Mouse (Mus musculus): ENCODE measurements around the gene Tubg1.

The Tubg1 gene

DNA sequence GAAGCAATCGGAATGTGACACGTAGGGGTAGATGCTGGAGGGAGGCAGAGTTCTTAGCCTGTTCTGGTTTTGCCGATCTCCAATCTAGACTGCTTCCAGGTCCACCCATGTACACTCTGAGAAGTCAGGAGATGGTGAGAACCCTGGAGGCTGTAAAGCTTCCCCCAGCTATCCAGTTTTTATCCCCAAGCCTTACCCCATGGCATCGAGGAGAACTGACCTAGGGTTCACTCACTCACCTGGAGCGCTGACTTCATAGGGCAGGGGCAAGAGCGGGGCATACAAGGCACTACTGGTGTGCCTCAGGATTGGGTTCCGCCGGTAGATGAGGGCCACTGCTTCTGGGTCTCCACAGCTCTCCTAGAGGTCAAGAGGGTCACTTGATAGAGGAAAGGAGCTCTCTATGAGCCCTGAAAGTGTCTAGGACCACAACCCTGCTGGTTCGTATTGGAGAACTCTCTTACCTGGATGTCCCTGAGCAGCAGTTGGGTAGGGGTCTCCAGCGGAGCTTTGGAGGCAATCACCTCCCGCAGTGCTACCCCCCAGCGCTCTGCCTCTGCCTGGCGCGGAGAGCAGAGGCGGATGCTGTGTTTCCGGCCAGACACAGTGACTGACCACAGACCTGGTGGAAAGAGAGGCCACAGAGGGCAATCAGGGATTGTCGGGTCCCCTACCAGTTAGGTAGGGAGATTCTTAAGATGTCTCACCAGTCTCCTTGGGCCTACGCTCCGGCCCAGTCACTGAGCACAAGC is 47.6 kb downstream of the Tubg1 start:
- peak in 1 of 2 experiments; percentile 30 for DNase-seq

DNA sequence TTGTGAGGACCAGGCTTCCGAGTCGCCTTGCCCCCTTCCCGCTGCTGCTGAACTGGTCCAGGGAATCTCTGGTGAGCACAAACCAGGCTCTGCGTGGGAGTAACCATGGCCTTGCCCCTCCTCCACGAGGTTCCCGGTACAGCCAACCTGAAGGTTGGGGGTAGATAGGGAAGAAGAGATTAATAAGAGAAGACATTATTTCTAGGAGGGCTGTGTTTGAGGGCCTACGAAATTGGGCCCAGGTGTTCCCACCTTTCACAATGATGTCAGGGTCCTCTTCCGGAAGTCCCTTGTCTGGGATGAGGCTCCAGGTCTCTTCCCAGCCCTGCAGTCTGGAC is 48.2 kb downstream of the Tubg1 start:
- DNase-seq: peak in 1 of 2 experiments; percentile 26

DNA sequence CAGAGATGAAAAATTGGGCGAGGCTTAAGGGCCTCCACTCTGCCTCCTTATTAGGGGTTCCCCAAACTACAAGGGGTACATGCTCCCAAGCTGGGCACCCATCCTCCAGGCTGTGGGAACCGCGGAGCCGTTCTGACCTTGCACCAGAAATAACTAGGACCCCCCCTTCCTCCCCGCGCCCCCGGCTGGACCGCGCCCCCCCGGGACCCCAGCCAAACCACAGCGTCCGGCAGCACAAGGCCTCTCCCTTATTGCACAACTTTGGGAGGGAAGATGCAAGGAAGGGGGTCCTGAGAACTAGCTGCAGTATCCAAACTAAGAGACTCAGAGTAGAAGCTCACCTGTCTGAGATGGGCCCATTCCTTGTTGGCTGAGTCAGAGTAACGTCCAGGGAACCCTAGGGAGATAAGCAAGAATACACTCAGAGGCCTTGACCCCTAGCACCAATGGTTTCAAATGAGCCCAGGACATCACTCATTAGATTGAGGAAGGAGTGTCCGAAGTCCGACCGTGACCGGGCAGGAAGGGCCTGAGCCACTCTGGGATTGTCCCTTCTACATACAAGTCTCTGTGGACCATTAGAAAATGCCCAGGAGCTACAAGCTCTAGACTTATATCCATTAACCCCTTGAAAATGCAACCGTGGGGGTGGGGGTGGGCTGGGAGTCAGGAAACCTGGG is 48.7 kb downstream of the Tubg1 start:
- DNase-seq: peak; percentile 20 to 56

DNA sequence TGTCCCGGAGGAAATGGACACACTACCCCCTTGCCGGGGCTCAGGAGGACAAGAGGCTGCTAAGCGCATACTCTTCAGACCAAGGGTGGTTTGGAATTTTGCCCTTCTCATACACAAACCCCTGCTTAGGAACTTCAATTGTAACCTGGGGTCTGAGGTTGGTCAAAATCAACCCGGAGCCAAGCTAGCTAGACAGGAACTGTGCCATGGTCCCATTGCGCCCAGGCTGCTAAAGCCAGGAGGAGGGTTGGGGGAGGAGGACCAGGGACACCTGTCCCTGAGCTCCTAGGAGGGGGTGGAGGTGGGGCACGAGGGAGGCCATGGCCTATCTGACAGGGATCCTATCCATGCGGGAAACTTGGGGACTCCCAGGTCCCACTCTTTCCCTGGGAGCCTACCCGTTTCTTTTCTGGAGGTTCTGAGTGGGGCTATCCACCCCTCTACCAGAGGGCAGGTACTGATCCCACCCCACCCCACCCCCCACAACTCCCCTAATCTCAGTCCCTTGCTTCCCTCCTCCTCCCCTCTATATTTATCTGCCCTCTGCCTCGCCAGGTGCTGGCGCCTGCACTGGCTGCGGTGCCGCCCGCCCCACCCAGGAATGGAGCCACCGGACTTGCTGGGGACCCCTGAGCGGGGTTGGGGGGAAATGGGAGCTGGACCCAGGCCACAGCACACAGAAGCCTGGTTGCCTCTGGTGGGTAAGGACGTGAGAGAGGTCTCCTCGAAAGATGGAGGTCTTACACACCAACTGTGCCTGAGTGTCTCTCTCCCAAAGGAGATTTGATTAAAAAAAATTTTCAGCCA is 49.8 kb downstream of the Tubg1 start:
- DNase-seq: peak; percentile 65 to 74

DNA sequence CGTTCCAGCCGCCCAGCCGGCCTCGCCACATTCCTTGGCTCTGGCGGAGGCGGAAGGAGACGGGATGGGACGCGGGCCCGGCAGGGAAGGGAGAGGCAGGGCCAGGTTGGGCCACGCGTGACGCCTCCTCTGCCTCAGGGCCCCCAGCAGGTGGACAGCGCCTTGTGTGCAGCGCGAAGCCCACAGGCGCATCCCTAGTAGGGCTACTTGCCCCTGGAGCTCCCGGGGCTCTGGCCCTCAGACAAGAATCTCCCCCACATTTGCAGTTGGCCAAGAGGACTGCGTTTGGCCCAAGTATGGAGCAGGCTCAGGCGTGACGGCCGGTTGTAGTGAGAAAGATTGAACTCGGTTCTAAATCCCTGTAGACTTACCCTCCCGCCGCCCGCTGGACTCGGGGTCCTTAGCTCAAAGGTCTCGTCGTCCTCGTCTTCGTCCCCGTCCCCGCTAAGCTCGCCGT is 50.6 kb downstream of the Tubg1 start, which contains the start of gene Cntnap1:
Gene Cntnap1 (plus strand): TSS at position 170 of the 457 bp plus-strand sequence.
- peak; percentile 77 to 82 for DNase-seq

DNA sequence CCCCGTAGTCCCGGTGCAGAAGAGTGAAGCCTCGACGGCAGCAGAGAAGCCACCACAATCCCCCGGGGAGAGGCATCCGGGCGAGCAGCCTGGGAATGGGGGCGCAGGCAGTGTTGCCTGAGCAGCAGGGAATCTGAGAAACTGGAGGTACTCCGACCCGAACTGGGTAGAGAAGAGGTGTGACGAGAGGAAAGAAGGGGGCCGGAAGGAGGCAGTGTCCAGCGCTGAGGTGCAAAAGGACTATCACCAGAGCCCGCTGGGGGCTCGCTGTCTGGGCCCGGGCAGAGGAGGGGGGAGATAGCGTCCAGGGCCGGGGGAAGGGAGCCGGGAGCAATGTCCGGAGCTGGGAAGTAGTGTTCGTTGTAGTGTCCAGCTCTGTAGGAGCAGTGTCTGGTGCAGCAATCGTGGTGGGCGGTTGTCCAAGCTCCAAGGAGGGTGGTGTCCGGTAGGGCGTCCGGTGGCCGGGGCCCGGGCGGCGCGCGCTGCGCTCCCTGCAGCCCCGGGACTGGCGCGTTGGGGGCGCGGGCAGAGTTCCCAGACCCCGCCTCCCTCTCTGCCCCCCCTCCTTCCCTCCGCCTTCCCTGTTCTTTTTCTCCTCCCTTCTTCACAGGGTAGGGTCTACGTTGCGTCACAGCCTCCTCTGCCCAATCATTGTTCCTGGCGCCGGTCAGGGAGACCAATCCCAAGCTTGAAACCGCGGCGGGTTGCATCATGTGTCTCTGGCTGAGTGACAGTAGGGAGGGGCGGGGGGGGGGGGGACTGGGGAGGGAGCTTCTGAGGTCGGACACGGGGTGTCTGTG is 51.3 kb downstream of the Tubg1 start, which contains the start of gene Plekhh3:
Gene Plekhh3 (minus strand): TSS at position 541 of the 800 bp plus-strand sequence.
- peak; percentile 94 to 96 for DNase-seq

DNA sequence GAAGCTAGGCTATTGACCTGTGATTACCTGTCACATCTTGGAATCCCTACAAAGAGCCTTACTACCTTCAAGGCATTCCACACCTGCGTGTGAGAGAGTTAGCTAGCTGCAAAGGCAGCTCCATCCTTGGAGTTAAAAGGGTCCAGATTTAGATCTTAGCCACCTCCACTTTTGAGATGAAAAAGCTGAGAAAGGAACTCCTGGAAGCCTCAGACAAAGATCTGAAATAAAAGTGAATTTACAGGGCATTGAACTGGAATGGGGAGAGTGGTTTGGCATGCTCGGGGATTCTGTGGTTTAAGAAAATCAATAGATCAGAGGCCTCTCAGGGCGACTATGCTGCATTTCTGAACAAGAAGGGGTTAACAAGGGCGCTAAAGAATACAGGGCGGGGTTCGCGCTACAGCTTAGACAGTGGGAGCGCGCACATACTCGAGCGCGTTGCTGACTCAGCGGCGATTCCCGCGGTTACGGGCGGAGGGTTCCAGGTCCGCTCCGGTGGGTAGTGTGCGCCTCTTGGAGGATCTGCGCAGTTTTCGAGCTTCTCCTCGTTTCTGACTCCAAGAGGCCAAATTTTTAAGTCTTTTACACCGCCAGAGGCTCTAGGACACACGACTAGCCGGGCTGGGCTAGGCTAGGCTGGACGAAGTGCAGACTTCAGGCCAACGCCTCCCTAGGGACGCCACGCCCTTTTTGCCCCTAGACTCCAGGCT is 52.1 kb downstream of the Tubg1 start:
- DNase-seq: peak; percentile 84 to 86

DNA sequence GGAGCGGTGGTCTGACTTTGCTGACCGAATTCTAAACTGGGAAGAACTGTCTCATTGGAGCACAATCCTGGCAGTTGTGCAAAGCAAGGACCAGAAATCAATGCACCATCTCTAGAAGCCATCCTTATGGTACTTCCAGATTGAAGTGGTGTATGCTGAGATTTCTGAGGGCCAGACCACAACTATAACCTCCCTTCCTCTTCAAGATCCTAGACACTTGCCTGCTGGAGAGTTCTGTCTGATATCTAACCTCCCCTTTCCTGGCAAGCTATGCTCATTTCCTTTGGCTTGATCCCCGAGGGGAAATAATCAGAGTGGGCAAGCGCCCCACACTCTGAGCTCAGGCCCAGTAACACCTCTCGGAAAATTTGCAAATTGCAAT is 52.7 kb downstream of the Tubg1 start:
- no peak for DNase-seq

DNA sequence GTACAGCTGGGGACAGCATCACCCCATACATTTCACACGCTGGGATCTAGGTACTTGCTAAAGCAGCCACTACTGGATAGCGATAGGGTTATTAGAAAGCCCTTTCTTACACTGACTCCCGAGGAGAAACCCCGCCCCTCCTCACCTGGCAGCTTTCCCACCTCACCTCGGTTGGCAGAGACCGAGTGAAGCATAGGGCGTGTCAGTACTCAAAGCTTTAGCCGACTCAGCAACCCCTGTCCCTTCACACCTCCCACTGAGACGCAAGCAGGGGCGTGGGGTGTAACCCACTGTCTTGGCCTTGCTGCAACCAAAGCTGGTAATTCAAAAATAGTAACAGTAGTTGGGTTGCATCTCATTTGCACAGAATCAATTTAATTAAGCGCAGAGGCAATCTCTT is 53.4 kb downstream of the Tubg1 start:
- peak; percentile 49 to 73 for DNase-seq

DNA sequence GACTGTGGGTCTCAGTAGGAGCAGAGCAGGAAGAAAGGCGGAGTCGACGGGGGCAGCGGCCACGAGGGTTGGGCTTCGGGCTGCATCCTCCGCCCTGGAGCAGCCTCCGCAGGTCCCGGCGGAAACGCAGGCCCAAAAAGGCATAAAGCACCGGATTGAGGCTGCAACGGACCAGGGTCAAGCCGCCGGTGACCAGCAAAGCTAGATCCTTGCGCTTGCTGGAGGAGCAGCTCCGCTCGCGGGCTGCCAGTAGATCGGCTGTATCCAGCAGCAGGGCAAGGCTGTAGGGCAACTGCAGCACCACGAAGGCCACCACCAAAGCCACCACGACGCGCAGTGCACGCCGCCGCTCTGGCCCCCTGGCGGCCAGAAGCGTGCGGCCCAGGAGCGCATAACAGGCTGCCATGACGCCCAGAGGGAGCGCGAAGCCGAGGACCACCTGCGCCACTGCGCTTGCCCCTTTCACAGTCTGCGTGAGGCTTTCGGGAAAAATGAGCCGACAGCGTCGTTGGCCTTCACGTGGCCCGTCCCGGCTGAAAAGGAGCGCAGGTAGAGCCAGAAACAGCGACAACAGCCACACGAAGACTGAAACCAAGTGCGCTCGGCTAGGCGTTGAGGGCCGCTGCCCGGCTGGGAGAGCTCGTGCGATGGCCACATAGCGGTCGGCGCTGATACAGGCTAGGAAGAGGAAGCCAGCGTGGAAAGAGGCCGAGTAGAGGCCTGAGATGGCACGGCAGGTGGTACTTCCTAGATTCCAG is 54.1 kb downstream of the Tubg1 start:
- peak; percentile 80 to 82 for DNase-seq

DNA sequence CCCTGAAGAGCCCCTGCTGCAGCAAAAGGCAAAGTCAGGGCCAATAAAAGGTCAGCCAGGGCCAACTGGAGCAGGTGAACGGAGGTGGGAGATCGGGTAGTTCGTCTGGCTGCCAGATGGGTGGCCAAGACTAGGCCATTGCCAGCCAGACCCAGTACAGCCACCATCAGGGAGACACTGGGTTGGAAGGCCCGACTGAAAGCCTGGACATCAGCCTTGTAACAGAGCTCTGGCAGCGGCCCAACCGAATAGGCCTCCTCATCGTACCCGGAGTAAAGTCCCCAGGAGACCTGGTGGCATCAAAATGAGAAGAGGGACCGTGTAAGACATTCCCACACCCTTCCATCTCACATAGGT is 54.6 kb downstream of the Tubg1 start:
- DNase-seq: peak; percentile 66 to 78

DNA sequence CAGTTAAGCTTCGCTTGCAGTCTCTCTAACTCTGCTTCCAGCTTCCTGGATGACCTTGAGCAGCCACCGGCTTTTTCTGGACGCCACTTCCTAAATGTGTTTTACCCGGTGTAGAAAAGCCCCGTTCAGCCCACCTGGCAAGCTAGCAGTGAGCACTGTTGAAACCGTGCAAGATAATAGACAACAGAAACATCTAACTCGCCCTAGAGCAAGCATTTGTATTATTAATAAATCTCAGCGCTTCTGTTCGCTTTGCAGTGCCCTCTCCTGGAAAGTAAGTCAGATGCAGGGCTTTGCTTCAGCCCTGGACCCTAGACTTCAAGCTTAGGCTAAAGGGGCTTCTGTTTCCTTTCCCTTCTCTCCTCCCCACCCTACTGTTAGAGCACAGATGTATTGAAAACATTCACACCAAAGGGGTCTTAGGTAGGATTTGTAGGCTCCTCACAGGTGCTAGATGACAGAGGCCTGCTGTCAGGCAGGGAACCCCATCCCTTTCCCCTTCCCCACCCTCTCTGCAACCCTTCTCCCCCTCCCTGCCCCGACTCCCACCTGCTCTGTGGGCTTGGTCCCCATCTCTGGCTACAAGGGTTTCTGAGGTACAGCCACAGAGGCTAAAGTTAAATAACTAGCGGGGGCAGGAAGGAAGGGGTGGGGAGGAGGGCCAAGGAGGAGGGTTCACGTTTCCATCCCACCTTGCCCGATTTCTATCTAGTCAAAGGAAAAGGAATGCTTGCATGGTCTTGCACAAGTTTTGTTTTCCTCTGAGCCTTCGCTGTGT is 55.3 kb downstream of the Tubg1 start, which contains the start of gene Ccr10:
Gene Ccr10 (minus strand): TSS at position 593 of the 778 bp plus-strand sequence.
- peak; percentile 61 to 65 for DNase-seq

DNA sequence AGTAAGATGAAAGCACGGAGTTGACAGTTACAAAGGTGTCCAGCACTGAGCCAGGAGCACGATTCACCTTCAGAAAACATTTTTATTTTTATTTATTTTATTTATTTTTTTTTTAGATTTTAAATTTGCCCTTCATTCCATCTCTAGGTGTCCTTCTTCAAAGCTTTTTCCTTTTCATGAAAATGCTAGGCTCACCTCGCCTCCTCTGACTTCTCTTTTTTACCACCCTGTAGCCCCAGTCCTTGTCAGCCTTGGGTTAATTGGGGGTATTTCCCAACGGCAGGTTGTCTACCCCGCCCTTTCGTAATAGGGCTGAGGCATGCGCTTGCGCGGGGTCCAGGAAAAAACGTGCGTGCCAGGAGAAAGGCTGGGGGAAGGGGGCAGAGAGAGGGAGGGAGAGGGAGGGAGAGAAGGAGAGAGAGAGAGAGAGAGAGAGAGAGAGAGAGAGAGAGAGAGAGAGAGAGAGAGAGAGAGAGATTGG is 55.9 kb downstream of the Tubg1 start:
- peak; percentile 81 to 86 for DNase-seq

Data from cerebellum, postnatal 25 days (tissue).